Mouse (Mus musculus): ENCODE results near the gene Snrpa1.

DNA sequence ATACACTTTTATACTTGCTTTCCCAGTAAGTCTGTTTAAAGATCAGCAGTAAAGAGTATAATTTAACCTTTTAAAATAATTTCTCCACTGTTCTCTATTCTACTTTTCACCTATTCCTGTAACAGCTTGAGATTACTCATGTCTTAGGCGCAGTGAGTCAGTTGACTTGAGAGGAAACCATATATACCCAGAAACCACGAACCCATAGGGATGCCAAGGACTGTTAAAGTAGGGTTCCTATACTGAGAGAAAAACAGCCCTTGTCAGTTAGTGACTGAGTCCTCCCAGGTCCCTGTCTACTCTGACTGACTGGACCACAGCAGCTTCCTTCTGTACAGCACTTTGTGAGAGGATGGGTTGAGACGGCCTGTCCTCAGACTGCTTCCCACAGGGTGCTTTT lies 59.2 kb downstream of the Snrpa1 start:
- TF ChIP-seq CTCF (conservative IDR thresholded peaks at IDR 0.05 in 1 of 2, IDR thresholded peaks at IDR 0.05 in 1 of 2; ENCODE audit: low read depth in 2 of 2, low read length in 2 of 2): no peak
- no peak for TF ChIP-seq GABPA (IDR thresholded peaks at IDR 0.05; ENCODE audit: insufficient replicate concordance, low read depth, low read length)
- no peak for TF ChIP-seq ELF1 (IDR thresholded peaks at IDR 0.05; ENCODE audit: low read depth, low read length)
- TF ChIP-seq USF1 (IDR thresholded peaks at IDR 0.05; ENCODE audit: low read depth, low read length): no peak
- no peak for TF ChIP-seq MEF2A (IDR thresholded peaks at IDR 0.05; ENCODE audit: borderline replicate concordance, low read depth, low read length)
- TF ChIP-seq POLR2A (IDR thresholded peaks at IDR 0.05; ENCODE audit: low read depth, low read length): no peak
- no peak for TF ChIP-seq BHLHE40 (IDR thresholded peaks at IDR 0.05; ENCODE audit: low read depth, low read length)
- no peak for TF ChIP-seq MAX (IDR thresholded peaks at IDR 0.05; ENCODE audit: low read length)
- TF ChIP-seq POLR2AphosphoS2 (IDR thresholded peaks at IDR 0.05; ENCODE audit: low read depth, low read length): no peak
- no peak for TF ChIP-seq IRF4 (IDR thresholded peaks at IDR 0.05; ENCODE audit: low read depth, low read length)
- no peak for TF ChIP-seq RAD21 (IDR thresholded peaks at IDR 0.05; ENCODE audit: low read depth, low read length)
- no peak for TF ChIP-seq EP300 (IDR thresholded peaks at IDR 0.05; ENCODE audit: low read length)
- TF ChIP-seq RCOR1 (conservative IDR thresholded peaks at IDR 0.05; ENCODE audit: low read depth, low read length): no peak
